Mouse (Mus musculus): Measurements from ENCODE around the gene Aqp11.

Gene Aqp11

DNA sequence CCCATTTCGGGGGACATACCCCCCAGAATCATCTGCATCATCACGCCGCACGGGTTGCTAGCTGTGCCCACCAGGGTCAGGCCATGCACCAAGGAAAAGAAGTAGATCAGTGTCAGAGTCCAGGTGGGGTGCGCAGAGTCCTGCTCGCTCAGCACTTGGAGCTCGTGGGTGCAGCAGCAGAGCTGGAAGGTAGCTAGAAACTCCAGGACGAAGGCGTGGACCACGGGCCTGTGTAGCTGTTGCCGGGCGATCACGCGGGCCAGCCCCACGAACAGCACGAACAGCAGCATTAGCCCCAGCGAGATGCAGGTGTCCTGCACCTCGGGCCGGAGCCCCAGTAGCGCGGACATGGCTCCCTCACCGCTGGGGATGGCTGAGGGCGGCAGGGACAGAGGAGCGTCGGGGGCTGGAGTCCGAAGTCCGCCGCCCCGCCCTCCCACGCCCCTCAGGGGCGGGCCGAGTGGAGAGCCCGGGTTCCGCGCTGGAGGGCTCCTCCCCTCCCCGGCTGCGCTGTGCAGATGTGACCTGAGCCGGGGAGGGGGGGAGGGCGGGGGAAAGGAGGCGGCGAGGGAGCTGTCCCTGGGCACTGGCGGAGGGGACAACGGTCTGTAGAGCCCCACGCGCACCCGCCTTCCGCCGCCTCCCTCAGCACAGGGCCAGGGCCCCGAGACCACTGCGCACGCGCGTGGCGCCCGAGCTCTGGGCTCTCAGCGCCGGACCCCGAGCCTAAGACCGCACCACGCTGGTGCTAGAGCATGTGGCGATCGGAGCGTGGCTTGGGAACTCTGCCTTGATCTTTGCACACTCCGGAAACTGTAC is at the start of gene Aqp11:
Gene Aqp11, minus strand, starts transcription at position 652 of the 819 bp plus-strand sequence.
- DNase-seq (ENCODE audit: low spot score): peak; percentile 44

DNA sequence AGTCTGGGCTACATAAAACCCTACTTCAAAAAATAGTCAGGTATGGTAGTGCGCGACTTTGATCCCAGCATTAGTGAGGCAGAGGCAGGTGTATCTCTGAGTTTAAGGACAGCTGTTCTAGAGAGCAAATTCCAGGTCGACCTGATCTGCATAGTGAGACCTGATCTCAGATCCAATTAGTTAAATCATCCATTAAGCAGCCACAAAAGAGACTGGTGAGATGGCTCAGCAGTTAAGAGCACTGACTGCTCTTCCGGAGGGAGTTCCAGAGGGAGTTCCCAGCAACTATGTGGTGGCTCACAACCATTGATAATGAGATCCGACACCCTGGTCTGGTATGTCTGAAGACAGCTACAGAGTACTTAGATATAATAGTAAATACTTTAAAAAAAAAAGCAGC is 45.4 kb upstream of the Aqp11 start:
- no peak for DNase-seq (ENCODE audit: low spot score)

DNA sequence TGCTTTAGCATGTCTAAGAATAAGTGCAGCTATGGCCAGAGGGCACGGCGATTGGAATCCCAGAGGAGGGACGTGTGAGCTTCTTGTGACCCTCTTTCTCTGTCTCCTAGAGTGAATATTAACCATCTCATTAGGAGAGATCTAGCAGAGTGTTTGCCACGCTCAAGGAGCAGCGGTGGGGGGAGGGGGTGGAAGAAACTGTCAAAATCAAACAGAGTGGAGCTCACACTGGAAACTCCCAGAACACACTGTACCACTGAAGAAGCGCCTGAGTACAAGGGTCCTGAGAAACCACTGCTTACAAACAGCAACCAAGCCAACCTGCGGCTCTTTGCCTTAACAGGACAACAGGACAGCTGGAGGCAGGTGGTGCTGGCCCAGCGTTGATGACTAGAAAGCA is 43.4 kb upstream of the Aqp11 start:
- DNase-seq (ENCODE audit: low spot score): no peak

DNA sequence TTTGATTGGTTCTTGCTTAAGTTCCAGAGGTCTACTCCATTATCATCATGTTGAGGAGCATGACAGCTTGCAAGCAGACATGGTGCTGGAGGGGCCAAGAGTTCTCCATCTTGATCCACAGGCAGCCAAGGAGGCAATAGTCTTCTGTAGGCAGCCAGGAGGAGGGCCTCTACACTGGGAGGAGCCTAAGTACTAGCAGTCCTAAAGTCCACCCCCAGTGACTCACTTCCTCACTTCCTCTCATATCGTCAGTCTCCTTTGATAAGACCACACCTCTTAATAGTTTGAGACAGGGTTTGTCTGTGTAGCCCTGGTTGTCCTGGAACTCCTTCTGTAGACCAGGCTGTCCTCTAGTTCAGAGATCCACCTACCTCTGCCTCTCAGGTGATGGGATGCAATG is 42.7 kb upstream of the Aqp11 start:
- DNase-seq (ENCODE audit: low spot score): no peak

DNA sequence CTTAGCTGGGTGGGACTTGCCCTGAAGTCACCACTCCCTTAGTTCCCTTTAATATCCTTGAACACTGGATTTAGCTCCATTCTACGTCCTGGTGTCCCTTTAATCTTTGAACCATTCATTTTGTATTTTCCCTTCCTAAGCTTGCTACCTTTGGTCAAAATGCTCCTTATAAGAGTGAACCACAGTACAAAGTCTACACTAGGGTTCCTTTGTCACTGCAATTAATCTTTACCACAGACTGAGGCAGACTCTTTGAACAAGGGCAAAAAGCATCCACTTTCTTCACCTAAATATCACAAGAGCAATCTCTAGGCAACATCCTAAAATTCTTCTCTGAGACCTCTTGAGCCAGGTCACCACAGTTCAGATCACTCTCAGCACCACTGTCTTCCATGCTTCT is 42.1 kb upstream of the Aqp11 start:
- no peak for DNase-seq (ENCODE audit: low spot score)

DNA sequence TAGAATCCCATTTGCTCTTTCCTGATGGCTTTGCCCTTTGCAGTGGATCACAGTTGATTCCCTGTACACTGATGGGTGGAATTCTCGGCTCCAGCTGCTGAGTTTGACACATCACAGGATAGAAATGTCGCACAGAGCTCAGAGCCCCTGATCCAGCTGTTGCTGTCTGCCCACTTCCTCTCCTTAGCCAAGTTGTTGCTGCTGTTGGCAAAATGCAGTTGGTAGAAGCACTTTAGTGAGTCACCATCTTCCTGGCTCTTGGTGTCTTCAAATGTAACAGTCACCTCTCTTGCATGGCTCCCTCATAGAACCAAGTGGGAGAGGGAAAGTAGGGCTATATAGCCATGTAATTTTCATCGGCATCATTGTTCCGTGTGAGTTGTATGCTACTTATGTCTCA is 39.1 kb upstream of the Aqp11 start:
- no peak for DNase-seq (ENCODE audit: low spot score)

DNA sequence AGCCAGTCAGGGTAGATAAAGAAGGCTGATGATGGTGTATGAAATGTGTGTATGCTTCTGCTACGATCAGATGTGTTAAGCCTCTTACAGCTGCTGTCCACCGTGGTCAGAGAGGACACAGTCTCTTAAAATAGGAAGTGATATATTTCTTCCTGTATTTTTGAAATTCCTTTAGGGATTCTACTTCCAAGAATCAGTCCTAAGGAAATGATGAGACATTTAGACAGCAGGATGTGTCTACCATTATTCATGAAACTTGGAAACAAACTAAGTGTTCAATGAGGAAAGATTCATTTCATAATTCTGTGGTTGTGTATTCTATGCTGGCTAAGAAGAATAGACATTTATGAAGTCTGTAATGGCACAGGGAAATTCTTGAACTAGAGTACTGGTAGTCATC is 37.8 kb upstream of the Aqp11 start:
- DNase-seq (ENCODE audit: low spot score): no peak

DNA sequence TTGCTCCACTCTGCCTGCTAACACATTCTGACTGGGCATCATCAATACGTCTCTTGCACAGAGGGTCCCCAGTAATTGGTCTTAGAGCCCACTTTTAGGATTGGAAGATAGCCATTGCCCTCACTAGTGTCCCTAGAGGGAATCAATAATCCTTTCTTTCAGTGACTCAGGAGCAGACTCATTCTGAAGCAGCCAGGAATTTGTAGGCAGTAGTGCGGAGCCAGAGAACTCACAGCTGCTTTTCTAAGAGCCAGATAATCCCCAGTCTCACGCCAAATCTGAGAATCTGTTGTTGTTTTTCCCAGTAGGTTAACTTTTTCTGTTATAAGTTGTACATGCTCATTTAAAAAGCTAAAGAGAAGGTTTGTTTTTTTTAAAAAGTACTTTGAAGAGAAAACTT is 37.3 kb upstream of the Aqp11 start:
- no peak for DNase-seq (ENCODE audit: low spot score)

DNA sequence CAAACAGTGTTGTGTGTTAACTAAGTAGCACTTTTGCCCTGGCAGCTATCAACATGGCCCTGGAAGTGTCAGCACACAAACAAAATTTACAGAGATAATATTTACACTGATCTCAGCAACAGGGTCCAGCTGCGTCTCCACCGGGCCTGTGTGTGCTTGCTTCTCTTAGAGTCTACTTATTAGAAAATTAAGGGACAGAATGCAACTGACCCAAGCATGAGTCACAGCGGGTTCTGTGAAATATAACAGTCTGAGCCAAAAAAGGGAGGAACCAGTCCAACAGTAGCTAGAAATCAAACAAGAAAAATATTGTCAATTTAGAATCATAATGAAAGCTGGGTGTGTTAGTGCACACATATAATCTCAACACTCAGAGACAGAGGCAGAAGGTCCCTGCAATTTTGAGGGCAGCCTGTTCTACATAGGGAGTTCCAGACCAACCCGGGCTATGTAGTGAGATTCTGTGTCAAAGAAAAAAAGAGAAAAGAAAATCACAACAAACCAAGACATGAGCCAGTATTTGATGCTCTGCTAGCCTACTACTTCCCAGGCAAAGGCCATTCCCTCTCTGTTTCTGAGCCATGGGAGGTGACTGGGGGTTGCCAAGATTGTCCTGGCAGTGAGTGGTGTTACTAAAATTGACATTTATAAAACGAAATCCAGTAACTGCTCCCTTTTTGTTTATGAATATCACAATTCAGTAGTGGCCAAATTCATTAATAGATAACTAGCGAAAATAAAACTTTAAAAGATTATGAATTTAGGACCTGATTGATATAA is 32.9 kb upstream of the Aqp11 start:
- no peak for DNase-seq (ENCODE audit: low spot score)

DNA sequence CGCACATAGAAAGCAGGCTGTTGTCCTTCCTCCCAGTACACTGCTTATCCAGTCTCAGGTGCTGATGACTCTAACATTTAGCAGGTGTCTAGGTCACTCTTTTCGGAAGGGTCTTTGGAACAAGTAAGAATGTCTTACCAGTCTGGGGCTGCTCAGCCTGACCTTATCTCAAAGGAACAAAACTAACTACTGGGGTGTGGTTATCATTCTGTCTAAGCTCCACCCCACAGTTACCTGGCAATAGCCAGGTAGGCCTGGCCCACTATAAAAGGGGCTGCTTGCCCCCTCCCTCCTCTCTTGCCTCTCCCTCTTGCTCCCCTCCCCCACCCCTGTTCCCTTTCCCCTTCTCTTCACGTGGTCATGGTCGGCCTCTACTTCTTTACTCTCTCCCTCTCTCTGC is 30.9 kb upstream of the Aqp11 start:
- DNase-seq (ENCODE audit: low spot score): no peak

DNA sequence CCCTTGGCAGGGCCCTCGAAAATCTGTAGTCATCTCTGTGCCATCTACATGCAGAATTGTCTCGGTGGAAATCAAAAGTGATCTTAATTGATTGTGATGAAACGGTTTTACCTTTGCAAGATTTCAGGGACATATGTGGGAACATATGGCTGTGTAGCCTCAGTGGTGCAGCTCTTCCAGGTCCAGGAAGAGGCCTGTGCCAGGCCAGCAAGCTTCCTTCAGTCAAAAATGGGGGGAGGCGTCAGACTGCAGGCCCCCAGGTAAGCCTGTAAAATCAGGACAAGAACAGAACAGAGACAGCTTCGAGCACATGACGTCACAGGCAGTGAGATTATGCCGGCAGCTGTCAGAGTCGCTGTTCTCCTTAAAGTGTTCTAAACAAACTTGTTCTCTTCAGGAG is 29.8 kb upstream of the Aqp11 start:
- no peak for DNase-seq (ENCODE audit: low spot score)

DNA sequence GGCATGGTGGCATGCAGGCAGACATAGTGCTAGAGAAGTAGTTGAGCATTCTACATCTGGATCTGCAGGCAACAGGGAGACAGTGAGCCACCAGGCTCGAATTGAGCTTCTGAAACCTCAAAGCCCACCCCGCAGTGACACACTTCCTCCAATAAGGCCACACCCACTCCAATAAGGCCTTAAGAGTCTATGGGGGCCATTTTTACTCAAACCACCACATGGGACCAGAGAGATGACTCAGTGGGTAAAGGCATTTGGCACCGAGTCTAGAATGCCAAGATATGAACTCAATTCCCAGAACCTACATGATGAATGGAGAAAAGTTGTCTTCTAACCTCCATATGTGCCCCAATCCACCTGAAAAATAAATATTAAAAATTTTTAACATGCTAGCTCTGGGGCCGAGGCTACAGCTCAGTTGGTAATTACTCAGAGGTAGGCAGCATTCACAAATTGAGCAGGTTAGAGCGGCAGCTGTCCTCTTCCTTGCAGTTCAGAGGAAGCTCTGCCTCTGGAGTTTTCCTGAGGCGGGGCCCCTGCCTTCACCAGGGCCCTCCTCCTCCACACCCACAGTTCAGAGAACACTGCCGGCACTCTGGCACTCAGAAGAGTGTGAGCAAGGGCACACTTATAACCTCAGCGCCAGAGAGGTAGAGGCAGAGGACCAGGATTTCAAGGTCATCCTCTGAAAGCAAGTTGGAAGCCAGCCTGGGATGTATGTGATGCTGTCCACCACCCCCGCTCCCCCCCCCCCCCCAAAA is 28.5 kb upstream of the Aqp11 start:
- DNase-seq (ENCODE audit: low spot score): no peak

DNA sequence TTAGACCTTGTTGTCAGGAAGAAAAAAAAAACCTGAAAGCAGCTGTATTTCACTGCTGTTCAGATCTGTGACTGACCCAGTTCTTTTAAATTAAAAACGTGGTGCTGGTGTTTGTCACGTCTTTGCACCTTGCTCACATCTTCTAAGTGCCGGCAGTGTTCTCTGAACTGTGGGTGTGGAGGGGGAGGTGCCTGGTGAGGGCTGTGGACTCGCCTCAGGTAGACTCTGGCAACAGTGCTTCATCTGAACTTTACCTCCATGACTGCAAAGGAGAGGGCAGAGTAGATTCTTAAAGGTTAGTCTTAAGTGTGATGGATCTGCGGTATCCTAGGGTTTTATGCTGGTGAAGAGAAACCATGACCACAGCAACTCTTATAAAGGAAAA is 27.9 kb upstream of the Aqp11 start:
- no peak for DNase-seq (ENCODE audit: low spot score)

DNA sequence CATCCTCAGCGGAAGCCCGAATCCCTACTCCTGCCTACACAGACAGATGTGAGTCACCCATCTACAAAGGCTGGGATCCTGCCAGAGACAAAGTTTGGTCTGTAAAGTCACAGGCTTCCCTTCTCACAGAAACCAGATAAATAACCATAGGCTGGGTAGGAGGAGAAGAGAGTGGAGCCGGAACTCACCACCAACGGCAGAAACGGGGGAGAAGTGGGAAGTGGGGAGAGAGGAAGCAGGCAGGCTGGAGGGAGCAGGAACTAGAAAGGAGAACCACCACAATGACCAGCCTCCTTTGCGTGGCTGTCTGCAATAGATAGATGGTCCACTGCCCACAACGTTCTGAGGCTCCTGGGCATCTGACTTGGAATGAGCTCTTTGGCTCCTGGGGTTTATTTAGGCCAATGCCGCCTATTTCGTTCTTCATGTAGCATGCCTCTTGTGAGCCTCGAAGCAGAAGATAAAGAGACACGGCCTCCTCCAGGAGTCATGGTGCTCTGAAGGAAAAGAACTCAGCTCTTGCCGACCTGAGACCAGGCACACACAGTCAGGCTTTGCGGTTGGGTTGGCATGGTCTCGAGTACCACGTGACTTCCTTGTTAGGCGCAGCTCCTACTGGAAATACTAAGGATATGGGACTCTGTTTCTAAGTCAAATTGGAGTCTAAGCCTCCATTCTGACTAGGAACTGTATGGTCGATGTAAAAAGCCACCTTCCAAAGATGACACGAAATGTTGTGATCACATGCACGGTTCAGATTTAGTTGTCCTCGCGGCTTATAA is 27.3 kb upstream of the Aqp11 start:
- no peak for DNase-seq (ENCODE audit: low spot score)

DNA sequence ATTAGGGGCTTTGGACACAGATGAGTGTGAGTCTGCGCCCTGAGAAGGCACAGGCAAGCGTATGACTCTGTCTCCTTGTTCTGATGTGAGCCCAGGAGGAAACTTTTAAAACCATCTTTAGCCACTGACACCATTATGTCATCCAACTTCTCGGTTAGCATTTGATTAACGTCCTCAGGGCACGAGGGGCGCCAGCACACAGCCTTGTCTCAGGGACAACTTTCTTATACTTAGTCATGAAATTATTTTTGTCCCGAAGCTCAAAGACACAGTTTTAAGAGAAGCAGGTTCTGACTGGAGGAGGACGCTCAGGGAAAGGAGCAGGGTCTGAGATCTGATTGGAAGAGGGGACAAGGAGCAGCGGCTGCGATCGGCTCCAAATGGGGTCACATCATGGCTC is 26.5 kb upstream of the Aqp11 start:
- DNase-seq (ENCODE audit: low spot score): no peak

DNA sequence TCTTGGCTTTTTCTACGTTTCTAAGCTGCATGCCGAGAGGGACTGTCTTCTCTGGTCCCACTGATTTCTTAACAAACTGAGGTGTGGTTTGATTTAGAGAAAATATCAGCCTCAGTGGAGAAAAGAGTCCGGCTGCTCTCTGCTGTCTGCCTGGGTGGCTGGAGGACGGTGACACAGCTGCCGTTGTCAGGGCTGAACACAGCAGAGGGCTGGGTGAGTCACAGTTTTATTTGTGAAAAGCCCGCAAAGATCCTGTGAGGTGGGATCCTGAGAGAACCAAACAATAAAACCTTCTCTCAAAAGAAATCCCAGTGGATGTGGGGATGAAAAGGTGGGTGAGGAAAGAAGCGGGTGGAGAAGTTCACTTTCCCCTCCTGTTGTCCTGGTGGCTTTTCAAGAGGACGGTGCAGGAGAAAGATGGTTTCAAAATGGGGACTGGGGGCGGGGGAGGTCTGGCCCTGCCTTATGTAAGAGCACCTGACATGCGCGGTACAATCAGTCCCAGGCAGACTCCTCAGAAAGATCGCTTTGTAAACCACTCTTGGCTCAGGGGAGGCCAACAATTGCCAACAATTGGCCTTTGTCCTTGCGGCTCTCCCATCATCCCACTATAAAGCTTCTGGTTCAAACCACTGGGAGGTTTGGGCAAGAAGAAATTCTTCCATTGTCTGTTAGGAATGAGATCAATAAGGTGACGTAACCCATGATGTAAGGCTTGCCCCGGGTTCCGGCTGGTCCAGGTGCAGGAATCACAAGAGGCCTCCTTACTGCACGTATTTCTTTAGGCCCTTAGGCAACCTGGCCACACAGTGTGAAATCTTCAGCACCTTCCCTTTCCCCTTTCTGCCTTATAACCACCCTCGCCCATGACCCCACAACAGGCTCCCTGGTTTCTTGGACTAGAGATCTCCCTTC is 19.1 kb upstream of the Aqp11 start:
- no peak for DNase-seq (ENCODE audit: low spot score)

DNA sequence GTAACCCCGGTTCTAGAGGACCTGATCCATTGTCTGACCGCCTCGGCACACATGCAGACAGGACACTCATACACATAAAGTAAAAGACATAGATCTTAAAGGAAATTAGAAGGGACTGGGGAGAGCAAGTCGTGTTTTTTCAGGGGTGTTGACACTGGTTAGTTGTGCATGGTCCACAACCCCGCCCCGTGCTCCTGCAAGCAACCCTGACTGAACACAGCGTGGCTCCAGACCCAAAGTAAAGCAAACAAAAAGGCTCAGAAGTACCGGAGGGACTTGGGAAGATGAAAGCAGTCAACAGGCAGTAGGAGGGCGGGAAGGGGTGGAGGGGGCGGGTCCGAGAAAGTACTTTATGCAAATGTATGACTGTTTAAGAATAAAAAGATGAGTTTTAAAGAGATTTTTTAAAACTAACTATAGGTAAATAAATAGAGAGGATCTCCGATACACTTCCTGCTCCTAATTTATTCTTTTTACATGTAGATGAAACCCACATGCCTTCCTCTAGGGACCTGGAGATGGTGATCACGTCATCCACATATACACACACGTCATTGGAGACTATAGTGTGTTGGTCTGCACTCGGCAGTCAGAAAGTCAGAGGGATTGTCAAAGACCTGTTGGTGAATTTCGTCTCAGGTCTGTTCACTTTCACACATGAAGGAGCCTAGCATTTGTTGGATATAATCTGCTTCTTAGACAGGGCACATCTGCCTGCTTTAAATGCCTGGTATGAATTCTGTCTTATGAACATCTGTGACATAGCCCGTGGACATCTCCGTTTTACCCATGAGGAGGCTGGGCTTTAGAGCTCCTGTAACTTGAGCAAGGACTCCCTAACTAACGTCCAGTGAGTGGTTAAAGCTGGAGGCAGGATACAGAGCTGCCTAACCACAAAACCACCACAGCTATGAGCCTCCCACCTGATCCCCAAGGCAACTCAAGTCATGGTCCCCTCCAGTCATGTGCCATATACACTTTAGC is 11.4 kb upstream of the Aqp11 start:
- DNase-seq (ENCODE audit: low spot score): peak; percentile 71

DNA sequence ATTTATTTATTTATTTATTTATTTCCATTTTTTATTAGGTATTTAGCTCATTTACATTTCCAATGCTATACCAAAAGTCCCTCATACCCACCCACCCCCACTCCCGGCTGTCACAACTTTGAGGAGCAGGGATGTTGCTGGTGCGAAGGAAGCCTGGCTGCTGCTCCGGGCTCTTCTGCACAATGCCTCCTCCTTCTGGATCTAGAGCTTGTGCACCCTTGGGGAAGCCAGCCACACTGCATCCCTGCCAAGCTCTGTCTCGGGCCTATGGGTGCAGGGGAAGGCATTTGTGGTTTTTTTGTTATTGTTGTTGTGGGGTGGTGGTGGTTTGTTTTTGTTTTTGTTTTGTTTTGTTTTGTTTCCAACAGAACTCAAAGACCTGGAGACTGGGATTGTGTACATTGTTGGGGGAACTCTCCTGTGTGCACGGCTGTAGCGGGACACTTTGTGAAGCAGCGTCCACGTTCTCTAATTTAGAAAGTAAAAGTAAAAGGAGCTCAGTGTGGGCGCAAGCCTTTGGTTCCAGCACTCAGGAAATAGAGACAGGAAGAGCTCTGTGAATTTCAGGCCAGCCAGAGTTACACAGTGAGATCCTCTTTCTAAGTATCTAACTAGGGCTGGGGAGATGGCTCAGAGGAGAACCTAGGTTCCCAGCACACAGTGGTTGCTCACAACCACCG is 10.6 kb upstream of the Aqp11 start:
- peak; percentile 61 for DNase-seq (ENCODE audit: low spot score)

Data from T-cell, adult 2 months (primary cell).